Mouse (Mus musculus): Measurements from ENCODE around the gene Rufy2. TPM values are rescaled to one million over a fixed set of nuclear protein-coding genes. Genes with fewer than 3 reads are reported as not detected.

Rufy2 gene
- polyA plus RNA-seq, 1 experiment from 2014 or later: 27.1 TPM

DNA sequence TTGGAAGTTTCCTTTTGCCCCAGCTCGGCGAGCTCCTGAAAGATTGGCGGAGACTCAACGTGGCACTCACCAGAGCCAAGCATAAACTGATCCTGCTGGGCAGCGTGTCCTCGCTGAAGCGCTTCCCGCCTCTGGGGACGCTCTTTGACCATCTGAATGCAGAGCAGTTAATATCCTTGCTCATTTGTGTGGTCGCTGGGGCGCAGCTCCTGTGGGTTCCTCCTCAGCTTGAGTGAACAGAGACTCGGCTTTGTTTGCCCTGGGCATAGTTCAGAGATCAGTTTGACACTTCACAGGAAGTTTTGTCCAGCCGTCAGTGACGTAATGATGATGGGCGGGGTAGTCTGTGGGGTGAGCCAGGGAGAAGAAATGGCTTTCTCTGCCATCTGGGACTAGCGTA, 8.2 kb upstream of the Rufy2 start:
- DNase-seq (ENCODE audit: low spot score) (no peak), ATAC-seq (replicated peaks; ENCODE audit: low FRiP score) (no peak)
- Histone ChIP-seq H3K36me3 (ENCODE audit: control insufficient read depth, insufficient read depth, low read length) (peaks cover 10% of the 10 kb centered on the region; the same call in 1 of the 2 replicates), H3K9me3 (ENCODE audit: control insufficient read depth, low read length) (no peaks in the 10 kb centered on the region), H3K27me3 (ENCODE audit: control insufficient read depth, insufficient read depth, low read length) (no peaks in the 10 kb centered on the region), H3K4me3 (ENCODE audit: low read depth, low read length) (no peak overlapping the region), H3K9ac (ENCODE audit: low read length) (no peak overlapping the region), H3K4me2 (ENCODE audit: low read depth, low read length, severe bottlenecking) (no peak overlapping the region), H3K27ac (ENCODE audit: low read depth, low read length) (no peak overlapping the region), H3K4me1 (replicated peaks; ENCODE audit: control insufficient read depth, insufficient read depth, low read length) (no peaks in the 10 kb centered on the region)
- WGBS: 76% methylated on average over 16 of the region's 16 CpGs

DNA sequence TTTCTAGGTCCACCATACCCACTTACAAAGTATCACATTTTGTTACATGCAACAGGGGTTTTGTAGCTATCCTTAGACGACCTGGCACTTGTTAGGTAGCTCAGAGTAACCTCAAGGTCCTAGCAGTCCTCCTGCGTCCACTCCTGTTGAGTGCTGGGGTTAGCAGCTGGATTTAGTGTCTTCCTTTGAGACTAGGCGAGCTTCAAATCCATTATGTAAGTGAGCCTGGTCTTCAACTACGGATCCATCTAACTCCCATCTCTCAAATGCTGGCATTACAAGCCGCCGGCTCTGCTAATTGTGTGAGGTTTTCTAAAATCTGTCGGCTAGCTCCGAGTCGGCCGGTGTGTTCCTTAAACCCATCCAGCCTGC, 370 bp upstream of the Rufy2 start:
- no peak for ATAC-seq (replicated peaks; ENCODE audit: low FRiP score)
- Histone ChIP-seq H3K4me3 (ENCODE audit: low read depth, low read length) (peak overlapping the region; percentile 92), H3K9me3 (ENCODE audit: control insufficient read depth, low read length) (no peaks in the 10 kb centered on the region), H3K36me3 (ENCODE audit: control insufficient read depth, insufficient read depth, low read length) (no peaks in the 10 kb centered on the region; the same call in 1 of the 2 replicates), H3K27me3 (ENCODE audit: control insufficient read depth, insufficient read depth, low read length) (no peaks in the 10 kb centered on the region), H3K9ac (ENCODE audit: low read length) (peak overlapping the region; percentile 93; the same call in 1 of the 2 replicates), H3K4me2 (ENCODE audit: low read depth, low read length, severe bottlenecking) (peak overlapping the region; percentile 60), H3K27ac (ENCODE audit: low read depth, low read length) (no peak overlapping the region), H3K4me1 (replicated peaks; ENCODE audit: control insufficient read depth, insufficient read depth, low read length) (no peaks in the 10 kb centered on the region)
- no peak for DNase-seq (ENCODE audit: low spot score)
- 11% methylated on average over 10 of the region's 10 CpGs for WGBS

DNA sequence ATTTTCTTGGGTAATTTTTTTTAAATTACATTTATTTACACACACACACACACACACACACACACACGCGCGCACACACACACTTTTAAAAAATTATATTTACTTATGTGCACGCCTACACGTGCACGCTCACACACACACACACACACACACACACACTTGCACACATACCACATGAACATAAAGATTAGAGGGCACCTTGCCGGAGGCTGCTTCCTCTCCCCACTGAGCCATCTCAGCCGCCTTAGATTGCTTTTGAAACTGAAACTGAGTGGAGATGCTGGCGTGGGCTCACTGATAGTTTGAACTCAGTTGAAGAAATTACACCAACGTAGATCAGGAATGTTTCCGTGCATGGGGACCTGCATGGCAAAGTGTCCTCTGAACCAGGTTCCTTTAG, 4.0 kb downstream of the Rufy2 start:
- no peak overlapping the region for H3K27ac ChIP-seq (ENCODE audit: low read depth, low read length)
- H3K9me3 ChIP-seq (ENCODE audit: control insufficient read depth, low read length): no peaks in the 10 kb centered on the region
- no peaks in the 10 kb centered on the region for H3K27me3 ChIP-seq (ENCODE audit: control insufficient read depth, insufficient read depth, low read length)
- peaks cover 2% of the 10 kb centered on the region; the same call in 1 of the 2 replicates for H3K36me3 ChIP-seq (ENCODE audit: control insufficient read depth, insufficient read depth, low read length)
- WGBS: 93% methylated on average over 11 of the region's 11 CpGs
- no peak overlapping the region for H3K9ac ChIP-seq (ENCODE audit: low read length)
- H3K4me1 ChIP-seq (replicated peaks; ENCODE audit: control insufficient read depth, insufficient read depth, low read length): no peaks in the 10 kb centered on the region
- no peak overlapping the region for H3K4me3 ChIP-seq (ENCODE audit: low read depth, low read length)
- DNase-seq (ENCODE audit: low spot score) (no peak), ATAC-seq (replicated peaks; ENCODE audit: low FRiP score) (no peak)
- no peak overlapping the region for H3K4me2 ChIP-seq (ENCODE audit: low read depth, low read length, severe bottlenecking)

- Histone ChIP-seq H3K27me3 (ENCODE audit: control insufficient read depth, insufficient read depth, low read length) (no peaks in the 10 kb centered on the region), H3K4me2 (ENCODE audit: low read depth, low read length, severe bottlenecking) (no peak overlapping the region), H3K27ac (ENCODE audit: low read depth, low read length) (no peak overlapping the region), H3K36me3 (ENCODE audit: control insufficient read depth, insufficient read depth, low read length) (peaks cover 2% of the 10 kb centered on the region; the same call in 1 of the 2 replicates), H3K9me3 (ENCODE audit: control insufficient read depth, low read length) (no peaks in the 10 kb centered on the region), H3K4me1 (replicated peaks; ENCODE audit: control insufficient read depth, insufficient read depth, low read length) (no peaks in the 10 kb centered on the region), H3K4me3 (ENCODE audit: low read depth, low read length) (no peak overlapping the region), H3K9ac (ENCODE audit: low read length) (no peak overlapping the region)
- ATAC-seq (replicated peaks; ENCODE audit: low FRiP score) (no peak), DNase-seq (ENCODE audit: low spot score) (no peak)
- WGBS: 93% methylated on average over 6 of the region's 6 CpGs
These were observed 4.5 kb downstream of the Rufy2 start for GRCm38 (mm10) chr10:62984495-62984894.

DNA sequence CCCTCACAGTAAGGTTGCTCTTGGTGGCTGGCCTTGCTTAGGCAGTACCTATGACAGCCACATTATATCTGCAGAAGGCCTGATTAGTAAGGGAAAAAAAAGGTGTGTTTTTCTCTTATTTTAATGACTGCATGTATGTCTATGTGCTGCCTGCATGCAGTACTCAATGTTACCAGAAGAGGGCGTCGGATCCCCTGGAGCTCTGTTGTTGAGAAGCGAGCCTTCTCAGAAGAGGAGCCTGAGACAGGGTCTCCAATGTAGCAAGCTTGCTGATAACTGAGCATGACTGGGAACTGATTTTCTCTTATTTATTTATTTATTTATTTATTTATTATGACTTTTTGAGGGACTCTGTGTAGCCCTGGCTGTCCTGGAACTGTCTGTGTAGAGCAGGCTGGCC, 7.3 kb downstream of the Rufy2 start:
- Histone ChIP-seq H3K27me3 (ENCODE audit: control insufficient read depth, insufficient read depth, low read length) (no peaks in the 10 kb centered on the region), H3K4me2 (ENCODE audit: low read depth, low read length, severe bottlenecking) (no peak overlapping the region), H3K4me3 (ENCODE audit: low read depth, low read length) (no peak overlapping the region), H3K36me3 (ENCODE audit: control insufficient read depth, insufficient read depth, low read length) (peaks cover 2% of the 10 kb centered on the region; the same call in 1 of the 2 replicates), H3K4me1 (replicated peaks; ENCODE audit: control insufficient read depth, insufficient read depth, low read length) (no peaks in the 10 kb centered on the region), H3K9ac (ENCODE audit: low read length) (no peak overlapping the region), H3K9me3 (ENCODE audit: control insufficient read depth, low read length) (no peaks in the 10 kb centered on the region), H3K27ac (ENCODE audit: low read depth, low read length) (no peak overlapping the region)
- DNase-seq (ENCODE audit: low spot score): peak; percentile 75
- no peak for ATAC-seq (replicated peaks; ENCODE audit: low FRiP score)
- 23% methylated on average over 3 of the region's 3 CpGs for WGBS

- ATAC-seq (replicated peaks; ENCODE audit: low FRiP score): no peak
- Histone ChIP-seq H3K4me3 (ENCODE audit: low read depth, low read length) (no peak overlapping the region), H3K36me3 (ENCODE audit: control insufficient read depth, insufficient read depth, low read length) (peaks cover 5% of the 10 kb centered on the region), H3K4me2 (ENCODE audit: low read depth, low read length, severe bottlenecking) (no peak overlapping the region), H3K27me3 (ENCODE audit: control insufficient read depth, insufficient read depth, low read length) (no peaks in the 10 kb centered on the region), H3K4me1 (replicated peaks; ENCODE audit: control insufficient read depth, insufficient read depth, low read length) (no peaks in the 10 kb centered on the region), H3K9ac (ENCODE audit: low read length) (no peak overlapping the region), H3K27ac (ENCODE audit: low read depth, low read length) (no peak overlapping the region), H3K9me3 (ENCODE audit: control insufficient read depth, low read length) (no peaks in the 10 kb centered on the region)
- WGBS: 95% methylated on average over 15 of the region's 15 CpGs
- DNase-seq (ENCODE audit: low spot score): no peak
These were observed 10.6 kb downstream of the Rufy2 start for GRCm38 (mm10) chr10:62990636-62991035.

GRCm38 (mm10) chr10:62993991-62994390, 14.0 kb downstream of the Rufy2 start:
- Histone ChIP-seq H3K4me3 (ENCODE audit: low read depth, low read length) (no peak overlapping the region), H3K4me2 (ENCODE audit: low read depth, low read length, severe bottlenecking) (no peak overlapping the region), H3K9ac (ENCODE audit: low read length) (no peak overlapping the region), H3K27me3 (ENCODE audit: control insufficient read depth, insufficient read depth, low read length) (no peaks in the 10 kb centered on the region), H3K36me3 (ENCODE audit: control insufficient read depth, insufficient read depth, low read length) (peaks cover 10% of the 10 kb centered on the region), H3K9me3 (ENCODE audit: control insufficient read depth, low read length) (no peaks in the 10 kb centered on the region), H3K4me1 (replicated peaks; ENCODE audit: control insufficient read depth, insufficient read depth, low read length) (no peaks in the 10 kb centered on the region), H3K27ac (ENCODE audit: low read depth, low read length) (no peak overlapping the region)
- DNase-seq (ENCODE audit: low spot score): no peak
- WGBS: 89% methylated on average over 7 of the region's 9 CpGs
- no peak for ATAC-seq (replicated peaks; ENCODE audit: low FRiP score)

DNA sequence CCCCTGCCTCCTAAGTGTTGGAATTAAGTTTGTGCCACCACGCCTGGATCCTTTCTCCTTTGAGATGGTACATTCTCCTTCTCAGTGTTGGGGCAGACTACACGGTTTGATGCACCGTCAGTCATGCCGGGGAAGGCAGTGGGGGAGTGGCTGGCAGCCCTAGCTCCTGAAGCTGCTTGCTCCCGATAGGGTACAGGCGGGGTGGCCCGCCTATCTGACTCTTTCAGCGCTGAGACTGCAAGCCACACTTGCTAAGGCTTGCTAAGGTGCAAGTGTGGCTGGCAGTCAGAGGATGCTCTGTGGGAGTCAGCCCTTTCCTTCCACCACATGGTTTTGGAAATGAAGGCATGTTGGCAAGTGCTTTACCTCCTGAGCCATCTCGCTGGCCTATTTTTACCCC, 20.6 kb downstream of the Rufy2 start:
- 79% methylated on average over 9 of the region's 9 CpGs for WGBS
- H3K9me3 ChIP-seq (ENCODE audit: control insufficient read depth, low read length): no peaks in the 10 kb centered on the region
- H3K4me1 ChIP-seq (replicated peaks; ENCODE audit: control insufficient read depth, insufficient read depth, low read length): no peaks in the 10 kb centered on the region
- no peaks in the 10 kb centered on the region for H3K27me3 ChIP-seq (ENCODE audit: control insufficient read depth, insufficient read depth, low read length)
- H3K36me3 ChIP-seq (ENCODE audit: control insufficient read depth, insufficient read depth, low read length): peaks cover 10% of the 10 kb centered on the region
- no peak overlapping the region for H3K9ac ChIP-seq (ENCODE audit: low read length)
- H3K4me3 ChIP-seq (ENCODE audit: low read depth, low read length): no peak overlapping the region
- ATAC-seq (replicated peaks; ENCODE audit: low FRiP score): no peak
- DNase-seq (ENCODE audit: low spot score): no peak
- H3K4me2 ChIP-seq (ENCODE audit: low read depth, low read length, severe bottlenecking): no peak overlapping the region
- H3K27ac ChIP-seq (ENCODE audit: low read depth, low read length): no peak overlapping the region

GRCm38 (mm10) chr10:63003252-63003651, 23.2 kb downstream of the Rufy2 start:
- Histone ChIP-seq H3K4me3 (ENCODE audit: low read depth, low read length) (no peak overlapping the region), H3K27me3 (ENCODE audit: control insufficient read depth, insufficient read depth, low read length) (no peaks in the 10 kb centered on the region), H3K9me3 (ENCODE audit: control insufficient read depth, low read length) (no peaks in the 10 kb centered on the region), H3K4me1 (replicated peaks; ENCODE audit: control insufficient read depth, insufficient read depth, low read length) (no peaks in the 10 kb centered on the region), H3K4me2 (ENCODE audit: low read depth, low read length, severe bottlenecking) (no peak overlapping the region), H3K9ac (ENCODE audit: low read length) (no peak overlapping the region), H3K36me3 (ENCODE audit: control insufficient read depth, insufficient read depth, low read length) (peaks cover 8% of the 10 kb centered on the region), H3K27ac (ENCODE audit: low read depth, low read length) (no peak overlapping the region)
- WGBS: 77% methylated on average over 9 of the region's 9 CpGs
- ATAC-seq (replicated peaks; ENCODE audit: low FRiP score) (no peak), DNase-seq (ENCODE audit: low spot score) (no peak)

All from forebrain, embryonic 11.5 days (tissue).